Mouse (Mus musculus) left cerebral cortex, adult 2 months (tissue): Measurements from ENCODE around the gene Scly. TPM values are rescaled to one million over a fixed set of nuclear protein-coding genes. Genes with fewer than 3 reads are reported as not detected.

Source experiments
- DNase-seq, 2 experiments: peaks; one replicate each; pipeline ENCODE4 v3.0.0; 2021 to 2022; ENCODE audit warnings: low spot score in 2 of 2, mixed read lengths in 1 of 2; ENCODE audit errors: extremely low spot score in 1 of 2
- H3K27ac ChIP-seq: fragments of 200-600 bp; 2 replicates; pipeline ENCODE4 v1.8.1; 2022
- H3K4me3 ChIP-seq: fragments of 200-600 bp; 2 replicates; pipeline ENCODE4 v1.8.1; 2022
- CTCF ChIP-seq: fragments of 200-600 bp; IDR thresholded peaks from 2 replicates; pipeline ENCODE4 v1.8.1; 2022; ENCODE audit warnings: antibody characterized with exemption, mild to moderate bottlenecking, moderate library complexity
- intact Hi-C: fragments of 180-260 bp; cut with DNase I; formaldehyde crosslinking; loops from one replicate; pipeline ENCODE4 v1.15.1; 2025
- long read RNA-seq, 2 experiments: library from polyadenylated mRNA; stranded (forward); transcript quantifications; one replicate each; pipeline ENCODE4 v2.0.0; 2021; ENCODE audit warnings: borderline mapping rate in 2 of 2
- total RNA-seq, 2 experiments: library from RNA; stranded (reverse); gene quantifications; 2 replicates each; pipeline ENCODE4 v1.2.3; 2021

Gene Scly
- 10 to 100 TPM; 18.3 to 20.0 TPM for total RNA-seq
- long read RNA-seq, experiment 1, transcript Scly-201 (12 exons, 2,202 nt): major isoform, 5 of 12 reads
- long read RNA-seq, experiment 1, partial matches to known transcripts: 2 of 12 reads
- long read RNA-seq, experiment 1, other reads (novel, unspliced or antisense): 5 of 12 reads
- long read RNA-seq, experiment 2, partial matches to known transcripts: 0 of 6 reads
- long read RNA-seq, experiment 2, other reads (novel, unspliced or antisense): 4 of 6 reads

DNA sequence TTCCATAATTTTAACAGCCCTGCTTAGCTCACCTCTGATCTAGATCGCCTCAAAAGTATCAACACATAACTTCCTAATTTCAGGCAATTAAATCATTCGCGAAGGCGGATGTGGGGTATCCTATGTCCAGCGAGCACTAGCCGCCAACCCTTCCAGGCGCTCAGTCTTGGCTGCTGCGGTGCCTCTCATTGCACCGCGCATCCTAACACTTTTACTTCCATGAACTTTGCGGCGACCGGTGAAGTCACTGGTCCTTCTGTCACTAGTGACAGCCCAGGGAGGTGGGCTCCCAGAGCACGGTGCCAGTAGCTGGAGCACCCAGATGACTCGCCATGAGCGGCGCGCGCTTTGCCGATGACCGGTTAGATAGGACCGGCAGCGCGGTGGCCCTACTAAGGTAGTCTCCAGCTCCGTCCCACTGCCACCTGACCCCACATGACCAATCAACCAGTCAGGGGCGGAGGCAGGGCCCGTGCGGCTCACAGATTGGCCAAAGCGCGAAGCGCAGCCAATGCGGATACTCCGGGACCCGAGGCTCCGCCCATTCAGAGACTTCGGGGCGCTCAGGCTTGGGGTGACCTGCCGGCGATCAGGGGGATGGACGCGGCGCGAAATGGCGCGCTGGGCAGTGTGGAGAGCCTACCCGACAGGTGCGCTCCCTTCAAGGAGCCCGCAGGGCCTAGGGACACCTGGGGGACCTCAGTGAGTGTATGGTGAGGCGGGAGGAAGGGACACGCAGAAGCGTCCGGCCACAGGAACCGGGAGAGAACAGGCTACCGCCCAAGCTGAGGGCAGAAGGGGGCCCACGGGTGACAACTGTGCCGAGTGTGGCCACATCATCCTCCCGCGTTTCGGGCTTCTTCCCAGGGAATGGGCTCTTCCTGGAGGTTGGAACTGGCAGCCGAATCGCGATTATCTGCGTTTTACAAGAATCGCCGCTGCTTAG lies at the start of gene Scly:
Gene Scly, plus strand, starts transcription at position 540 of the 946 bp plus-strand sequence.
- peak; percentile 92 to 95 for DNase-seq
- intact Hi-C loops: no loop called here
- peak within 1 kb of the TSS; percentile 83 for H3K27ac ChIP-seq
- peak; percentile 33 for TF ChIP-seq CTCF
- H3K4me3 ChIP-seq: peak within 1 kb of the TSS; percentile 95

DNA sequence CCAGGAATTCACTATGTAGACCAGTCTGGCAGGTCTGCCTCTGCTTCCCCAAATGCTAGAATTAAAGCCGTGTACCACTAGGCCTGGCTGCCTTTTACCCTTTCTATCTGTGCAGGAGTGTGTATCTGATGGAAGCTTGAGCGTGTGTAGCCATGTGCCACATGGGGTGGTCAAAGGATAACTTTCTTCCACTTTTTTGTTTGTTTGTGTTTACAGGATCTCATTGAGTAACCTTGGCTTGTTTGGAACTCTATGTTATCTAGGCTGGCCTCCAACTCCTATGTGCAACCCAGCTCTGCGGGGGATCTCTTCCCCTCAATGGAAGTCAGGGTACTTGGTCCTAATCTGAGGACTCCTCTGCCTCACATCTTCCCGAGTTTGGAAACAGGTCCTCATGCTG lies 49.2 kb upstream of the Scly start:
- intact Hi-C loops: loop anchor here (10.0 kb wide), 1 partner anchor 134 kb away; no protein-coding TSS in a partner anchor

DNA sequence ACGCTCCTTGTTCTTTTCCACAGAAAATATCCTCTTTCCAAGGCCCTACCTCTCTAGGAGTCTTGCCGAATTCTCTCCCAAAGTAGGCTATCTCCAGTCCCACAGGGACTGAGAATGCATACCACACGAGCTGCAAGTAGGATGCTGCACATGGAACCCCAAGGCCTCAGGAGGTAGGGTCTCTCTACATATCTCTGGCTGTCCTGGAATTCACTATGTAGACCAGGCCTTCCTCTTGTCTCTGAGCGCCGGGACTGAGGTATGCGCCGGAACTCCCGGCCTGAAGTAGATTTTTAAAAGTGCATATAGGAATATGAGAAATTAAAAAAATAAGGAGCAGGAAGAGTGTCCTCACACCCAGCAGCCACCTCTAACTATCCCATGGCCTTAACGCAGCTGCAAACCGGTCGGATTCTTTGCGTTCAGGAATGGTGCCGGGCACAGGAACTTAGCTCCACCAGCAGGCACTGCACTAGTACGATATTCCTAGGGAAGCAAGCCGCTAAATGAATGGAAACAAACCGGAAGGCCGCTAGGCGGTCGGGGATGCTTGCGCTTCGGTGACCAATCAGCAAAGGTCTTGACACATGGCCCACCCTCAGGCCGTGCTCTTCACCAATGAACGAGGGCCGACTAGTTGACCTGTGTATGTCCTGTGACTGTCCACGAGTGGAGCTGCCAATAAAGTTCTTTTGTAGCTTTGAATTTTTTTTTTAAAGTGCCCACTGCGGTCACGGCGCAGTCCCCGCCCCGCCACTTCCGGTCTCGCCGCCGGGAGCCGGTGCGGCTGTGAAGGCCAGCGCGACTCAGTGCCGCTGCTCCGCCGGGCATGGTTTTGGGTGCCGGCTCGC lies 48.3 kb upstream of the Scly start, which contains the start of gene Ube2f:
Gene Ube2f, plus strand, starts transcription at position 741 of the 851 bp plus-strand sequence.
- peak; percentile 93 to 94 for DNase-seq
- peak; percentile 54 for TF ChIP-seq CTCF
- peak within 1 kb of the TSS; percentile 86 for H3K27ac ChIP-seq
- peak within 1 kb of the TSS; percentile 82 for H3K4me3 ChIP-seq
- intact Hi-C loops: loop anchor here (10.0 kb wide), 1 partner anchor 135 kb away; no protein-coding TSS in a partner anchor

More for the DNA sequence above, 49.2 kb upstream of the Scly start:
- H3K4me3 ChIP-seq: no peak overlapping the region
- H3K27ac ChIP-seq: no peak overlapping the region
- no peak for TF ChIP-seq CTCF
- DNase-seq: no peak

DNA sequence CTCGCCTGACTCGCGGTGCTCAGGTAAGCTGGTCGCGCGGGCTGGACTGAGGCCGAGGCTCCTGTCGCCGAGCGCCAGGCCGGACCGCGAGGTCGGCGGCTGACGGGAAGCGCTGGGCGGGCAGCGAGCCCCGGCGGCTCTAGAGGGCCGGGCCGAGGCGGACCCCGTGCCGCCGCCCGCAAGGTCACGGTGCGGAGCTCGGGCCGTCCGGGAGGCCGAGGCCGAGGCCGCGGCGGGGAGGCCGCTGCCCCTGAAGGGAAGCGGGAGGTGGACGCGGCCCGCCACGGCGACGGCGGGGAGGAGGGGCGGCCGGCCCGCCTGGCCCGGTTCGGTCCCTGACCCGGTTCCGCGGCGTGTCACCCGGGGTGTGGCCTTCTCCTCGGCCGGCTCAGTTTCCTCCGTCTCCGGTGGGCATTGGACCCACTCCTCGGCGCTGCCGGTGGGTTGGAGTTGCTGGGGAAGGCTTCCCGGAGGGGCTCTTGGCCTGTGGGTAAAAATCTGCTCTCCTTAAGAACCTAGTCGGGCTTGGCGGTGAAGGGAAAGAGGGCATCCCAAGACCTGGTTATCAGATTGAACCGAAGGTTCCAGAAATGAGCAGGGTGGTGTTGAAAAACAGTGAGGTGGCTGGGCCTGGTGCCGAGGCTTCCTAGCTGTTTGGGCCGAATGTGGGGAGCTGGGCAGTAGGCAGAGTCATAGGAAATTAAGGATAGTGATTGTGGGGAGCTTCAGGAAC lies 47.6 kb upstream of the Scly start:
- Histone ChIP-seq H3K27ac (peak overlapping the region; percentile 86), H3K4me3 (peak overlapping the region; percentile 82)
- intact Hi-C loops: no loop called here
- DNase-seq: peak in 1 of 2 experiments; percentile 25
- TF ChIP-seq CTCF: no peak

DNA sequence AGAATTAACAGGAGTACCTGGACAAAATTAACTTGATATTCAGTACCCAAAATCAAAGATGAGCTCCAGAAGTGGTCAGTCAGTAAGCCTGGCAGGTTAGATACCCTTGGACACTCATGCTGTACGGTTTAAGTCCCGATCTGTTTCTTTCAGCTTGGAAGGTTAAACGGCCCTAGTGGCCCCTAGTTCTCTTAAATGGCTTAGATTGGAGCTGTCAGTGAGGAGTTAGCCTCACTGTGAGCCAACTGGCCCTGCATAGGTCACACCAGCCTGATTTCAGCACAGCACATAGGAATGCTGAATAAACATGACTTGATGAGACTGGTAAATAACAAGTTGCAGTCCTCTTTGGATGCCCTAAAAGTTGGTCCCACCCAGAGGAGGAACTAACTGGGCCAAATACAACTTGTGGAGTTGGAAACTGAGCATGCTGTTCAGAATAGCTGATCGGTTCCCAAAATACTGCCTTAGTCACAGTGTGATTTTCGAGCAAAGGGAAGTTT lies 46.9 kb upstream of the Scly start:
- intact Hi-C loops: no loop called here

DNA sequence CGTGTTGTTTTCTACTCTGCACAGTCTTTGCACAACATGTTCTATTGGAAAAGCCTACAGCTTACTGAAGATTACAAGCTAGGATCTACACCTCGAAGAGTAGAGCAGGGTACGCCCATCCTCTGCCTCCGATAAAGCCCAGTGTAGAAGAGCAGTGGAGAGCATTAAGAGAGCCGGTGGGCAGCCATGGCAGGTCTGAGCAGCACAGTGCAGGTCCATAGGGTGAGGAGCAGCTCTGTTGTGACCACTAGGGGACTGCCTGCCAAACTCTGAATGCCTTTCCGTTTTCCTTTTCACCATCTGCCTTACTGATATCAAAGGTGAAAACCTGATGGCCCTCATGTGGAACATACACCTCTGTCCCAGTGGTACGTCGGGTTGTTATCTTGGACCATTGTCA lies 46.2 kb upstream of the Scly start:
- H3K27ac ChIP-seq: no peak overlapping the region
- H3K4me3 ChIP-seq: no peak overlapping the region
- TF ChIP-seq CTCF: peak; percentile 36
- intact Hi-C loops: no loop called here
- no peak for DNase-seq

More for the DNA sequence above, 46.9 kb upstream of the Scly start:
- peak overlapping the region; percentile 82 for H3K4me3 ChIP-seq
- peak overlapping the region; percentile 86 for H3K27ac ChIP-seq
- no peak for DNase-seq
- TF ChIP-seq CTCF: no peak

DNA sequence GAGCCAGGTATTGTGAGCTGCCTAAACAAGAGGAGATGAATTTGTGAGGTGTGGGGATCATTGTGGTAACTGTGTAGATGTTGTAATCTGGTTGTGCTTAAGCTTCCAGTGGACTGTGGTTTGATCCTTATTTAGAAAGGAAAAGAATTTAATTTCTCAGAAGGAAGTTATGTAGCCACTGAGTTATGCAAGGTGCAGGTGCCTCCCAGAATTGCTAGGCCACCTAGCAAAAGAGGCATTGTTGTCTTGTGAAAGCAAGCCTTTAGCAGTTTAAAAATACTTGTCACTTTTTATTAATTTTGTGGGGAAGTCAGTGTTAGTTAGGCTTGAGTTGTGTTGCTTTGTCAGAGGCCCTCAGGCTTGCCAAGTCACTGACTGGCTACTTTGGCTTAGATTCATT lies 40.2 kb upstream of the Scly start:
- intact Hi-C loops: no loop called here
- Histone ChIP-seq H3K4me3 (no peak overlapping the region), H3K27ac (no peak overlapping the region)
- DNase-seq: no peak
- TF ChIP-seq CTCF: no peak

DNA sequence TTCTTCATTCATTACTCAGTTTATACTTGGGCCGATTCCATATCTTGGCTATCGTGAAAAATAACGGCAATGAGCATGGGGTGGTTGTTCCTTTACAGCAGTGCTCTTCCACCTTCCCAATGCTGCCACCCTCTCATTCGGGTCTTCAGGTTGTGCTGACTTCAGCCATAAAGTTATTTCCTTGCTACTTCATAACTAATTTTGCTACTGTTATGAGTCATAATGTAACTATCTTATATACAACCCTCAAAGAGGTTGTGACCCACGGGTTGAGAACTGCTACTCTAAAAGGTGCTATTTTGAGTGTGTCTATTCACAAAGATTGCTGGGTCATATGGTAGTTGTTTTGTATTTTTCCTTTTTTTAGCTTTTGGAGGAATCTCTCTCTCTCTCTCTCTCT lies 38.3 kb upstream of the Scly start:
- TF ChIP-seq CTCF: no peak
- Histone ChIP-seq H3K27ac (no peak overlapping the region), H3K4me3 (no peak overlapping the region)
- no peak for DNase-seq
- intact Hi-C loops: no loop called here

DNA sequence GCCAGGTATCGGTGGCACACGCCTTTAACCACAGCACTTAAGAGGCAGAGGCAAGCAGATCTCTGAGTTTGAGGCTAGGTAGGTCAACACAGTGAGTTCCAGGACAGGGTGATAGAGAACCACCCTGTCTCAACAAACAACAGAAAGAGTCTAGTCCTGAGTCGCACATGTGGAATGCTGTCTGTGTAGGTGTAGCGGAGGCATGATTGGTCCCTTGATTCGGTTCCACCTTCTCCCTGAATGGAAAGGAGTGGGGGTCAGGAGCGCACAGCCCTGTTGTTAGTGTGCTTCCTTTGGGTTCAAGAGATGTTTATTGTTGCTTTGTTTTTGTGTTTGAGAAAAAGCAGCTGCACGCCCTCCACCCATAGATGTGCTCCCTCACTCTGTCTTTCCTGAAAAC lies 35.6 kb upstream of the Scly start:
- no peak for DNase-seq
- intact Hi-C loops: no loop called here
- Histone ChIP-seq H3K4me3 (no peak overlapping the region), H3K27ac (no peak overlapping the region)
- TF ChIP-seq CTCF: no peak

DNA sequence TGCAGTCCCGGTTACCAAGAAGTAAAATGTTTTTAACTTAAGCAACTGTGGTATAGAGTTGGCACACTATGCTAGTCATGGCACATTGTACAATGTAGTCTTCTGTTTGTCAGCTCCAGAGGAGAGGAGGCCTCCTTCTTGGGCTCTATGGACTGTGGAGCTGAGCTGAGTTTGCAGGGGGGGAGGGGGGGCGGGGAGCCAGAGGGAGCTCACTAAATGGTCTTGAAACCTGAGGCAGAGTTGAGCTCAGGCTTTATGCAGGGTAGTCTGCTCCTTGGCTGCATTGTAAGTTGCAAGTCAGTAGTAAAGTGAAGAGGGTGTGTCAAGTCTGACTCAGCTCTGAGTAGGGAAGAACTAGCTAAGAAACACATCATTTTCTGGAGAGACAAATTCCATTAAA lies 25.9 kb upstream of the Scly start:
- Histone ChIP-seq H3K27ac (no peak overlapping the region), H3K4me3 (no peak overlapping the region)
- no peak for TF ChIP-seq CTCF
- no peak for DNase-seq
- intact Hi-C loops: no loop called here

DNA sequence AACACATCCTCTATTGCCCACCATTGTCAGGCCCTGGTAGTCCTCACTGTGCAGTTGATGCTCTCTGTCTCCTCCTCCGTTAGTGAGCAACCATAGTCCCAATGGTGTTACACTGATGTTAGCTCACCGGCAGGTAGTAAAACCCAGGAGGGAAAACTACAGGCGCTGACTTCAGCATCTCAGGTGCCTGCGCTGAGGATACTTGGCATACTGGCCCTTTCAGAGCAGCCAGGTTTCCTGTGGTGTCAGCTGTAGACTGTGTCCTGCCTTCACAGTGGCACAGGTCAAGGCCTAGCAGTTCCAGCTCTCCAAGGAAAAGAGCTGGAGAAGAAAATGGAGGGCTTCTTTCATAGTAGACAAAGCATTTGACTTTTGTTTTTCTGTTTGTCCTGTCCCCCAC lies 21.6 kb upstream of the Scly start:
- no peak for DNase-seq
- no peak overlapping the region for H3K27ac ChIP-seq
- intact Hi-C loops: no loop called here
- TF ChIP-seq CTCF: no peak
- no peak overlapping the region for H3K4me3 ChIP-seq
